Mouse (Mus musculus): ENCODE data around the gene Glce.

Glce gene

DNA sequence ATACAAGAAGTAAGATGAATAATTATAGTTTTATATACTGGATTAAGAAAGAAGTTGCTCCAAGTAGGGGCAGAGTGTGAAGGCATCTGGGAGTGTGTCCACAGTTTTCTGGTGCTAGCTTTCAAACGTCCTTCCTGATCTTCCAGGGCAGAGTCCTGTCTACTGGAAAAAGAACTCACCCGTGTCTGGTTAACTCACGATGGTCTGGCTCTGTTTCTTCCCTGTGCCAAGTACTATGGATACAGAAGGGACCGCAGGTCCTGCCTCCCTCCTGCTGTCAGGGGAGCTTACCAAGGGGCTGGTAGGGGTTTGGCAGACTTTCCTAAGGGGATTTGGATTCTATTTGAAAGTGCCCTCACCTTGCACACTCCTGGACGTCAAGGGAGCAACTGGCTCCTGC, 97.4 kb downstream of the Glce start:
- DNase-seq (ENCODE audit: low spot score), result no peak

GRCm38 (mm10) chr9:62023879-62024278, 98.6 kb downstream of the Glce start:
- DNase-seq (ENCODE audit: low spot score), result no peak

- DNase-seq (ENCODE audit: low spot score), result no peak
Observed at GRCm38 (mm10) chr9:62022961-62023680, 99.3 kb downstream of the Glce start.

DNA sequence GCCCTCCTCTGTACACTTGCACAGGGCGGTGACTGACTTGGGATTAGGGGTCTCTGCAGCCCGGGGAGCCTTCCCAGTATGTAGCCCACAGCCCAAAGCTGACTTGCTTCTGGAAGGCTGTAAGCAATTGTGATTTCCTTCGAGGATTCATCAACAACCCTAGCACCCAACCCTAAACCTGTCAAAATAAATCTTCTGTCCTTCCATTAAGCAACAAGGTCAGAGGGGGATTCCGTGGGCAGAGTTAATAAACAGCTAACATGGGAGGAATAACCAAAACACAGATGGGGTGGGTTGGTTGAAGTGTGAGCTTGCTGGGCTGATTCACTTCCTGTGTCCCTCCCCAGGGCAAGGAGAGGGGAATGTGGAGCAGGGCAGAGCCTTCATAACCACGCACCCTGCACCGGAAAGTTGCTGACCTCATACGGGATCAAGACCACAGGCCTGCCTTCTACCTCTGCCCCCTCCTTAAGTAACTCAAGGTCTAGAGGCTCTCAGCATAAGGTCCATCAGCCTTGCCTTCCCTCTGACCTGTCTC, 100.8 kb downstream of the Glce start:
- DNase-seq (ENCODE audit: low spot score), result no peak

DNA sequence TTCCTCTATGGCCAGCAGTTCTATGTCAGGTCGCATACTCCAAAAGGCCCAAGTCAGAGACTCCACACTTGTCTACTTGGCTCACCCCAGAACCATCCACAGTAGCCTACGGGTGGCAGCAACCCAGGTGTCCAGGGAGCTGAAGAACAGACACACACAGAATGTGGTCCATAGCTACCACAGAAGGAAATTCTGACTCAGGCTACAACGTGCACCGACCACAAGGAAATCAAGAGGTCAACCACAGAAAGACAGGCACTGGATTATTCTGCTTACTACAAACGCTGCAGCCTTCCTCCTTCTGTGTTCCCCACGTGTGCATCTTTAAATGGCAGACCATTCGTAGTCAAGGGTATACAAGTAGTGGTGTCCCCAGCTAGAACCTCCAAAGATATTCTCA, 102.2 kb downstream of the Glce start:
- no peak for DNase-seq (ENCODE audit: low spot score)

- no peak for DNase-seq (ENCODE audit: low spot score)
Observed at GRCm38 (mm10) chr9:62018229-62019093, 104.0 kb downstream of the Glce start.

- no peak for DNase-seq (ENCODE audit: low spot score)
Observed at GRCm38 (mm10) chr9:62017329-62017728, 105.1 kb downstream of the Glce start.

GRCm38 (mm10) chr9:62015504-62015903, 107.0 kb downstream of the Glce start:
- no peak for DNase-seq (ENCODE audit: low spot score)

DNA sequence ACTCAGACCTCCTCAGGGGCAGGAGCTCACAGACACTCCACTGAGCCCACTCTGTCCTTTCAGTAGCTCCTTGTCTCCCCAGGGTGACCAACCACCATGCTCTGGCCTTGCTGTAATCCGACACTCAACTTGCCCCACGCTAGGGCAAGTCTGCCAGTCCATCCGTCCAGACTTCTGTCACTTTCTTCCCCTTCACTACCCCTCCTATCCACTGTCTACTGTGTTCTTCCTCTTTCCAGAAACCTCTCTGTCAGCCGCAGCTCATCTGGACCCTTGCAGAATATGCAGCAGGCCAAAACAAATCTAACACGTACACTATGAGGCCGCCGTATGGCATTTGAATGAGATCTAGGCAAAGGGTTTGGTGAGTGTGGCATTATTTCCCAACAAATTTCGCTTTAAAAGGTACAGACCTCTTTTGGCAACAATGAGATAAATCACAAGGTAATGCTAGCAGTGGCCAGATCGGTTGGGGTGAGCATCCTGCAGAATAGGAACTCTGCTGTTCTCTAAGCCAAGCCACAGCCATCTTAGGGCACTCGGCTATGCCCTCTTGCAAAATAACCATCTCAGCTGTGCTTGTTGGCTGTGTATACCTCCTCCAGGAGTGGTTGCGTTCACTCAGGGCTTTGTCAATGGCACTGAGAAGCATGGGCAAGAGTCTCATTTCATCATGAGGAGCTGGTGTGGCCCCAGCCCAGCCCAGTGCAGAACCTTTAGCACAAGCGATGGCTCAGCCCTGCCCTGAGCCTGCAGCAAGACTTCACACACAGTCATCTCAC, 108.9 kb downstream of the Glce start:
- DNase-seq (ENCODE audit: low spot score), result no peak

DNA sequence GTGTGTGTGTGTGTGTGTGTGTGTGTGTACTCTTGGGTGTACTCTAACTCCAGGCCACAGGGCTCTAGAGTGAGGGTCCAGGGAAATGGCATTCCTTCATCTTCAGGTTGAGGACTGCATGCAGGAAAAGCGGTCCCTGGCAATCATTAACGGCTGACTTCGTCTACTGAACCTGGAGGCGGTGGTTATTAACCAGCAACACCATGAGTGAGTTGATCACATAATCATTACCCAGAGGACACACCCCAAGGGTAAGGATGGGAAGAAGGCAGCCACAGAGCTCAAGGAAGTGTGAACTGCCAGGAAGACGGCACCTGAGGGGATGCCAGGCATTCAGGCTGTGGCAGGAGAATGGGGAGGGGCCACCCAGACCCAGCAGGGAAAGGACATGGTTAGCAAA, 114.1 kb downstream of the Glce start:
- DNase-seq (ENCODE audit: low spot score), result no peak
